Mouse (Mus musculus) liver, embryonic 14.5 days (tissue): ENCODE measurements around the gene Gm49391. TPM values are rescaled to one million over a fixed set of nuclear protein-coding genes. Genes with fewer than 3 reads are reported as not detected.

Experiments
- ATAC-seq: fragments of 200-750 bp; cut with Nextera tagmentation; 2 replicates; pipeline ENCODE4 v1.8.0; 2017; ENCODE audit warnings: moderate number of reproducible peaks, mild to moderate bottlenecking, moderate library complexity; ENCODE audit not compliant: insufficient read depth
- DNase-seq, 3 experiments: peaks; one replicate each; pipeline ENCODE4 v3.0.0-alpha.2; 2012 to 2013; ENCODE audit warnings: low read depth in 3 of 3, low spot score in 3 of 3
- H3K27ac ChIP-seq: fragments of 300-500 bp; sonication (generic); 2 replicates; pipeline ENCODE4 v1.5.1; 2014; ENCODE audit warnings: moderate library complexity, mild to moderate bottlenecking, control low read depth, inconsistent platforms
- H3K27me3 ChIP-seq: fragments of 300-500 bp; sonication (generic); 2 replicates; pipeline ENCODE4 v1.6.1; 2014; ENCODE audit warnings: mild to moderate bottlenecking, low read length, moderate library complexity; ENCODE audit not compliant: control insufficient read depth, insufficient read depth
- H3K36me3 ChIP-seq: fragments of 300-500 bp; sonication (generic); replicated peaks from 2 replicates; pipeline ENCODE4 v1.6.1; 2014; ENCODE audit warnings: low read depth; ENCODE audit not compliant: control insufficient read depth, insufficient read depth
- H3K4me1 ChIP-seq, 2 experiments: fragments of 200-500 bp in 1 of 2; fragments of 300-500 bp in 1 of 2; sonication (generic) in 1 of 2; replicated peaks; 2 replicates each; pipeline ENCODE4 v1.6.1; 2012 to 2014; ENCODE audit warnings: antibody characterized with exemption in 1 of 2, inconsistent platforms in 1 of 2, low read length in 1 of 2; ENCODE audit not compliant: control insufficient read depth in 2 of 2, insufficient read depth in 2 of 2
- H3K4me2 ChIP-seq: fragments of 300-500 bp; sonication (generic); 2 replicates; pipeline ENCODE4 v1.6.1; 2014; ENCODE audit warnings: low read depth, mild to moderate bottlenecking, control low read depth, moderate library complexity
- H3K4me3 ChIP-seq, 2 experiments: fragments of 200-500 bp in 1 of 2; fragments of 300-500 bp in 1 of 2; sonication (generic) in 1 of 2; 2 replicates each; pipeline ENCODE4 v1.5.1; 2012 to 2014; ENCODE audit warnings: low read depth in 2 of 2, low read length in 2 of 2, mild to moderate bottlenecking in 2 of 2, control low read depth in 1 of 2, inconsistent platforms in 1 of 2, moderate library complexity in 1 of 2; ENCODE audit not compliant: insufficient read depth in 1 of 2
- H3K9ac ChIP-seq: fragments of 300-500 bp; sonication (generic); replicated peaks from 2 replicates; pipeline ENCODE4 v1.6.1; 2014; ENCODE audit warnings: mild to moderate bottlenecking, control low read depth, moderate library complexity
- H3K9me3 ChIP-seq: fragments of 300-500 bp; sonication (generic); 2 replicates; pipeline ENCODE4 v1.6.1; 2016; ENCODE audit warnings: low read length, mixed read lengths; ENCODE audit not compliant: control insufficient read depth
- CTCF ChIP-seq: IDR thresholded peaks from 2 replicates; pipeline ENCODE4 v1.5.1; 2016; ENCODE audit warnings: antibody characterized with exemption, low read depth, control low read depth
- EP300 ChIP-seq: IDR thresholded peaks from 2 replicates; pipeline ENCODE4 v1.6.1; 2016; ENCODE audit warnings: antibody characterized with exemption, low read depth
- WGBS: fragments of 180-500 bp; shearing (Covaris S2); extraction: QIAGEN DNeasy Blood & Tissue Kit; methylation state at CpG from one replicate; pipeline ENCODE4 v1.1.7; 2014; ENCODE audit not compliant: insufficient replicate concordance; 5-methylcytosine and 5-hydroxymethylcytosine counted together
- polyA plus RNA-seq, 2 experiments: library from polyadenylated mRNA; depleted of rRNA in 1 of 2; stranded (reverse) in 1 of 2; unstranded in 1 of 2; fragments of >200 nt; fragmentation: Nextera tagmentation in 1 of 2; extraction: Ambion mirVana in 1 of 2; gene quantifications; 2 replicates each; pipeline versions ENCODE4 v1.2.1 to v1.2.3; 2012 to 2014

Gm49391 gene
- polyA plus RNA-seq, 2 experiments = 1.8 to 5.0 TPM

GRCm38 (mm10) chr13:60848241-60849120, 87.9 kb downstream of the Gm49391 start:
- ATAC-seq (no peak), DNase-seq (no peak)
- H3K4me3 ChIP-seq = no peak overlapping the region
- H3K27me3 ChIP-seq = no peaks in the 10 kb centered on the region
- H3K36me3 ChIP-seq = no peaks in the 10 kb centered on the region
- no peaks in the 10 kb centered on the region for H3K4me1 ChIP-seq
- TF ChIP-seq CTCF (no peak), EP300 (no peak)
- no peak overlapping the region for H3K4me2 ChIP-seq
- no peak overlapping the region for H3K9ac ChIP-seq
- 54% methylated on average over 4 of the region's 4 CpGs for WGBS
- no peaks in the 10 kb centered on the region for H3K9me3 ChIP-seq
- H3K27ac ChIP-seq = no peak overlapping the region

Other genes starting within 250 kb of the Gm49391 start
- not detected in 2 replicates for gene BC051665, start 150.2 kb downstream of the Gm49391 start, polyA plus RNA-seq (2012; rRNA removed)
- not detected in 2 replicates for gene BC051665, start 150.2 kb downstream of the Gm49391 start, polyA plus RNA-seq (2014; fragmentation: Nextera tagmentation; extraction: Ambion mirVana)
- not detected in 2 replicates for gene Ctsll3, start 133.7 kb downstream of the Gm49391 start, polyA plus RNA-seq (2012; rRNA removed)
- not detected in 2 replicates for gene Ctsll3, start 133.7 kb downstream of the Gm49391 start, polyA plus RNA-seq (2014; fragmentation: Nextera tagmentation; extraction: Ambion mirVana)
- gene 4930486L24Rik, start 72.1 kb downstream of the Gm49391 start, polyA plus RNA-seq (2012; rRNA removed) = 0.06 TPM in 1 of 2 replicates, not detected in the other
- gene 4930486L24Rik, start 72.1 kb downstream of the Gm49391 start, polyA plus RNA-seq (2014; fragmentation: Nextera tagmentation; extraction: Ambion mirVana) = 0.06 TPM in 1 of 2 replicates, not detected in the other
- gene Gm49392, start 39.7 kb downstream of the Gm49391 start, polyA plus RNA-seq (2012; rRNA removed) = 0.11 and 0.23 TPM in 2 replicates
- not detected in 2 replicates for gene Gm49392, start 39.7 kb downstream of the Gm49391 start, polyA plus RNA-seq (2014; fragmentation: Nextera tagmentation; extraction: Ambion mirVana)
- gene Ctla2b, start 39.1 kb downstream of the Gm49391 start, polyA plus RNA-seq (2012; rRNA removed) = 3.3 and 4.9 TPM in 2 replicates
- 7.8 and 8.1 TPM in 2 replicates for gene Ctla2b, start 39.1 kb downstream of the Gm49391 start, polyA plus RNA-seq (2014; fragmentation: Nextera tagmentation; extraction: Ambion mirVana)
- not detected in 2 replicates for gene Tpbpb, start 31.7 kb downstream of the Gm49391 start, polyA plus RNA-seq (2012; rRNA removed)
- gene Tpbpb, start 31.7 kb downstream of the Gm49391 start, polyA plus RNA-seq (2014; fragmentation: Nextera tagmentation; extraction: Ambion mirVana) = not detected in 2 replicates
- gene Gm49393, start 981 bp downstream of the Gm49391 start, polyA plus RNA-seq (2012; rRNA removed) = not detected in 2 replicates
- gene Gm49393, start 981 bp downstream of the Gm49391 start, polyA plus RNA-seq (2014; fragmentation: Nextera tagmentation; extraction: Ambion mirVana) = not detected in 2 replicates
- gene Ctla2a, start 54 bp upstream of the Gm49391 start, polyA plus RNA-seq (2012; rRNA removed) = 7.6 and 14.9 TPM in 2 replicates
- gene Ctla2a, start 54 bp upstream of the Gm49391 start, polyA plus RNA-seq (2014; fragmentation: Nextera tagmentation; extraction: Ambion mirVana) = 32.3 and 36.0 TPM in 2 replicates
- gene Tpbpa, start 5.4 kb upstream of the Gm49391 start, polyA plus RNA-seq (2012; rRNA removed) = 0.08 and 0.12 TPM in 2 replicates
- not detected in 2 replicates for gene Tpbpa, start 5.4 kb upstream of the Gm49391 start, polyA plus RNA-seq (2014; fragmentation: Nextera tagmentation; extraction: Ambion mirVana)
- gene Ctsj, start 69.4 kb upstream of the Gm49391 start, polyA plus RNA-seq (2012; rRNA removed) = 0.04 TPM in 1 of 2 replicates, not detected in the other
- not detected in 2 replicates for gene Ctsj, start 69.4 kb upstream of the Gm49391 start, polyA plus RNA-seq (2014; fragmentation: Nextera tagmentation; extraction: Ambion mirVana)
- not detected in 2 replicates for gene Ctsq, start 104.1 kb upstream of the Gm49391 start, polyA plus RNA-seq (2012; rRNA removed)
- not detected in 2 replicates for gene Ctsq, start 104.1 kb upstream of the Gm49391 start, polyA plus RNA-seq (2014; fragmentation: Nextera tagmentation; extraction: Ambion mirVana)
- gene Ctsr, start 227.7 kb upstream of the Gm49391 start, polyA plus RNA-seq (2012; rRNA removed) = not detected in 2 replicates
- gene Ctsr, start 227.7 kb upstream of the Gm49391 start, polyA plus RNA-seq (2014; fragmentation: Nextera tagmentation; extraction: Ambion mirVana) = not detected in 2 replicates